Mouse (Mus musculus) embryo, embryonic 11.5 days (tissue): ENCODE results near the gene Sptbn1.

ENCODE experiments used
- DNase-seq: peaks from one replicate; pipeline ENCODE4 v3.0.0-alpha.2; 2012; ENCODE audit warnings: low read depth, low spot score

Sptbn1 gene

GRCm38 (mm10) chr11:30267892-30268647 lies at the start of gene Sptbn1:
Sptbn1 (minus strand) TSS chr11:30268175.
- DNase-seq, result peak; percentile 77

GRCm38 (mm10) chr11:30294279-30294678 lies 26.3 kb upstream of the Sptbn1 start:
- no peak for DNase-seq

GRCm38 (mm10) chr11:30292221-30293160 lies 24.5 kb upstream of the Sptbn1 start:
- no peak for DNase-seq

GRCm38 (mm10) chr11:30291155-30291554 lies 23.2 kb upstream of the Sptbn1 start:
- no peak for DNase-seq

- DNase-seq, result no peak
Measured at GRCm38 (mm10) chr11:30289470-30290431, 21.8 kb upstream of the Sptbn1 start.

GRCm38 (mm10) chr11:30288075-30288474 lies 20.1 kb upstream of the Sptbn1 start:
- no peak for DNase-seq

GRCm38 (mm10) chr11:30283710-30284109 lies 15.7 kb upstream of the Sptbn1 start:
- no peak for DNase-seq

GRCm38 (mm10) chr11:30281096-30281495 lies 13.1 kb upstream of the Sptbn1 start:
- no peak for DNase-seq

- DNase-seq, result no peak
Measured at GRCm38 (mm10) chr11:30279278-30279677, 11.3 kb upstream of the Sptbn1 start.

- no peak for DNase-seq
Measured at GRCm38 (mm10) chr11:30275436-30276031, 7.6 kb upstream of the Sptbn1 start.

GRCm38 (mm10) chr11:30269524-30269923 lies 1.5 kb upstream of the Sptbn1 start:
- DNase-seq, result no peak

GRCm38 (mm10) chr11:30268648-30269375 lies 837 bp upstream of the Sptbn1 start:
- DNase-seq, result peak; percentile 27

GRCm38 (mm10) chr11:30267036-30267891 lies 711 bp downstream of the Sptbn1 start:
- DNase-seq, result peak; percentile 24

- peak; percentile 2 for DNase-seq
Measured at GRCm38 (mm10) chr11:30266691-30267035, 1.3 kb downstream of the Sptbn1 start.

GRCm38 (mm10) chr11:30265666-30266065 lies 2.3 kb downstream of the Sptbn1 start:
- DNase-seq, result no peak

GRCm38 (mm10) chr11:30263627-30264026 lies 4.3 kb downstream of the Sptbn1 start:
- DNase-seq, result no peak

GRCm38 (mm10) chr11:30258739-30259350 lies 9.1 kb downstream of the Sptbn1 start:
- DNase-seq, result no peak

- DNase-seq, result no peak
Measured at GRCm38 (mm10) chr11:30257812-30258211, 10.2 kb downstream of the Sptbn1 start.

- no peak for DNase-seq
Measured at GRCm38 (mm10) chr11:30257085-30257484, 10.9 kb downstream of the Sptbn1 start.
